Mouse (Mus musculus) gastrocnemius, postnatal 14 days (tissue): ENCODE data around the gene Agtrap. TPM values are rescaled to one million over a fixed set of nuclear protein-coding genes. Genes with fewer than 3 reads are reported as not detected.
"Not testable (repeated sequence)": the region's sequence is repeated elsewhere in the genome, so short reads cannot be mapped to it uniquely, and the experiment has no call there.

Source experiments
- DNase-seq: peaks from one replicate; pipeline ENCODE4 v3.0.0; 2021; ENCODE audit warnings: mixed read lengths
- intact Hi-C: fragments of 180-260 bp; cut with DNase I; formaldehyde crosslinking; loops from one replicate; pipeline ENCODE4 v1.15.1; 2025; ENCODE audit warnings: low total_unique reads
- total RNA-seq, 2 experiments: library from RNA; stranded (reverse); gene quantifications; 2 replicates each; pipeline ENCODE4 v1.2.3; 2021

The Agtrap gene
- total RNA-seq, 2 experiments from 2014 or later = 12.3 to 14.7 TPM

DNA sequence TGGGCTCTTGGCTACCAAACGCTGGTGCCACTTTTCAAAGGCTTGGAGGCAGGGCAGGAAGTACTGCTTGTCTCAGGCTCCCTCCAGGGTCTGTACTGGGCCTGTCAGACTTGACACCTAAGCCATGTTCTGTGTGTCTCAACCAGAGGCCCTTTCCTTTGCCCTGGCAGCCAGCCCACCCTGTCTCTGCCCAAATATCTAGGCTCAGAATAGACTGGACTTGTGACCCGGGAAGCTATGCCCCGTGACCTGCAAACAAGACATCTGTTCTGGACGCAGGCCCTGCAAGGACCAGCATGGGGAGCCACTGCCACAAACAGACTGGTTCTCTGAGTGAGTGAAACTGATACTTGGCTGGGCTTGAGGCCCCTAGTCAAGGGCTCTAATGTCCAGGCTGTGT is 31.0 kb downstream of the Agtrap start:
- intact Hi-C loops = no loop called here
- DNase-seq = peak; percentile 88

GRCm38 (mm10) chr4:148056246-148056645 is 31.6 kb downstream of the Agtrap start:
- intact Hi-C loops = no loop called here
- peak; percentile 65 for DNase-seq

GRCm38 (mm10) chr4:148054961-148055695 is 32.7 kb downstream of the Agtrap start:
- intact Hi-C loops = no loop called here
- DNase-seq = no peak

DNA sequence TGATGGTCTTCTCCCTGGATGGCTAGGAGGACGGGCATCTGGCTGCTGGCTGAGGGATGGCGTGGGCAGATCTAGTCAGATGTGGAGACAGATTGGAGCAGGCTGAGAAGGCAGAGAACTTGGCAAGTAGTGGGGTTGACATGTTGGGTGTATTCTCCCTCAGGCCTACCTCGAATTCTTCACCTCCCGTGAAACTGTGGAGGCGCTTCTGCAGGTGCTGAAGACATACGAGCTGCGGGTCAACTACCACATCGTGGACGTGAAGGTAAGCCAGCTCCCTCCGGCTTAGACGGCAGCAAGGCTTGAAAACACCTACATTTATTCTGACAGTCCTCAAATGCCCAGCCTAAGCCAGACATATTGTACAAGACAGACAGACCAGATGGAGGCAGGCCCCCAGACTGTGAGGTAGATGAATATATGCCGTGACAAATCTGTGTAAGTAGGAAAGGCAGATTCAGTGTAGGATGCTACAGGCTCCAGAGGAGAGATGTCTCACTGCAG is 34.4 kb downstream of the Agtrap start:
- no peak for DNase-seq
- intact Hi-C loops = no loop called here

GRCm38 (mm10) chr4:148052976-148053375 is 34.9 kb downstream of the Agtrap start:
- DNase-seq = no peak
- intact Hi-C loops = no loop called here

DNA sequence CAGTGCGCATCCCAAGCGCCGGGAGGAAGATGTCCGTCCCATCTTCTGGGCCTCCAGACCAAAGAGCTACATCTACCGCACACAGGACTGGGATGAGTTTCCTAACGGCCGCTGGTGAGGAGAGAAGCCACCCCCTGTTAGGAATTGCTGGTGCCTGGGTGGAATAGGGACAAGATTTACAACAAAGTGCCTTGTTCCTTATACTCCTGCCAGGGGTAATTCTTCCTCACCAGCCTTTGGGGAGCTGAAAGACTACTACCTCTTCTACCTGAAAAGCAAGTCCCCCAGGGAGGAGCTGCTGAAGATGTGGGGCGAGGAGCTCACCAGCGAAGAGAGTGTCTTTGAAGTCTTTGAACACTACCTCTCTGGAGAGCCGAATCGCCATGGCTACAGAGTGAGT is 35.9 kb downstream of the Agtrap start:
- DNase-seq = no peak
- intact Hi-C loops = no loop called here

GRCm38 (mm10) chr4:148051046-148051776 is 36.6 kb downstream of the Agtrap start:
- intact Hi-C loops = no loop called here
- no peak for DNase-seq

GRCm38 (mm10) chr4:148050396-148050914 is 37.4 kb downstream of the Agtrap start:
- DNase-seq, intact Hi-C loops: not testable (repeated sequence)

DNA sequence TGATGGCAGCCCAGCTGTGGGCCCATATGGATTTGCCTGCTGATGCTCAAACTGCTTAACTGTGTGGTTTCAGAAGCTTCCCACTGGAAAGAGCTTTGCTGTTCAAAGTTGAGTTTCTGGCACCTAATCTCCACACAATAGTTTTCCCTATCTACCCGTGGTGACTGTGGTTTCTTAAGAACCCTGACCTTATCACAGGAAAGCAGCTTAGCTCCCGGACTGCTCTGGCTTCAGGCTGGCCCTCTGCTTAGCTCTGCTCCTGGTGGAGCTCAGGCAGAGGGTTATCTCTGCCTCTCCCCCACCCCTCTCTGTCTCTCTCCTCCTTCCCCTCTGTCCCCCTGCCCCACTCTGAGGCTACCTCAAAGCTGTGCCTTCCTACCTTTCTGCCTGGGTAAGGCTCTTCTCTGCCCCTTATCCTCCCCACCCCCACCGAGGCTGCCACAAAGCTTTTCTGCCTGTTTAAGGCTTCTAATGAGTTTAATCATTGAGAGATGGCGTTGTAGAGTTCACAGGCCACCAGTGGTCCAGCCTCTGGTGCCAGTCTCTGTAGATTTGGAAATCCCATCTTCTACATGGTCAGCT is 41.3 kb downstream of the Agtrap start:
- no peak for DNase-seq
- intact Hi-C loops = no loop called here

DNA sequence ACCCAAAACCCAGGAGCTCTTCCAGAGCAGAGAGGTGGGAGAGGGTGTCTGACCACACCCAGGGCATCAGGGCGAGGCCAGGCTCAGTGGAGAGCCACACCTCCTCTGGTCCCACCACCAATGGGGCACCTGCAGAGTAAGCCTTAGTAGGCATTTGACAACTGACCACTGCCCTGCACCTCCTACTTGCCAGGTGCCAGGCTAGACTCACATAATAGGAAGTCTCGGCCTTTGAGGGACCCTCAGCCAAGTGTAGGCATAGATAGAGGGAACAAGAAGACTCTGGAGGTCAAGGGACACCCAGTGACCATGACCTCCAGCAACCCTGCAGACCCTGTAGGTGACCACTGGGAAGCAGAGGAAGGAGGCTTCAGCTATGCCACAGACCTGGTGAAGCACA is 43.7 kb downstream of the Agtrap start:
- intact Hi-C loops = no loop called here

DNA sequence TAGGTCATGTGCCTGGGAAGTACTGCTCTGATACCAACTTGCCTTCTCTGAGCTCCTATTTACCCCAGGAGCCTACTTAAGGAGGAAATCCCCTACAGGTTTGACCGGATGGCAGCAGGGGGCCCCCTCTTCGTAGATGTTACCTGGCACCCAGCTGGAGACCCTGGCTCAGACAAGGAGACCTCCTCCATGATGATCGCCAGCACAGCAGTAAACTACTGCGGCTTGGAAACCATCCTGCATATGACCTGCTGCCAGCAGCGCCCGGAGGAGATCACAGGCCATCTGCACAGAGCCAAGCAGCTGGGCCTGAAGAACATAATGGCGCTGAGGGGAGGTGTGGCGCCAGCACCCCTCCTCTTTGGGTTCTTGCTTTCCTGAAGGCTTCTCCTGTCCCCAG is 44.5 kb downstream of the Agtrap start:
- intact Hi-C loops, DNase-seq: not testable (repeated sequence)

More for the DNA sequence above, 43.7 kb downstream of the Agtrap start:
- no peak for DNase-seq

DNA sequence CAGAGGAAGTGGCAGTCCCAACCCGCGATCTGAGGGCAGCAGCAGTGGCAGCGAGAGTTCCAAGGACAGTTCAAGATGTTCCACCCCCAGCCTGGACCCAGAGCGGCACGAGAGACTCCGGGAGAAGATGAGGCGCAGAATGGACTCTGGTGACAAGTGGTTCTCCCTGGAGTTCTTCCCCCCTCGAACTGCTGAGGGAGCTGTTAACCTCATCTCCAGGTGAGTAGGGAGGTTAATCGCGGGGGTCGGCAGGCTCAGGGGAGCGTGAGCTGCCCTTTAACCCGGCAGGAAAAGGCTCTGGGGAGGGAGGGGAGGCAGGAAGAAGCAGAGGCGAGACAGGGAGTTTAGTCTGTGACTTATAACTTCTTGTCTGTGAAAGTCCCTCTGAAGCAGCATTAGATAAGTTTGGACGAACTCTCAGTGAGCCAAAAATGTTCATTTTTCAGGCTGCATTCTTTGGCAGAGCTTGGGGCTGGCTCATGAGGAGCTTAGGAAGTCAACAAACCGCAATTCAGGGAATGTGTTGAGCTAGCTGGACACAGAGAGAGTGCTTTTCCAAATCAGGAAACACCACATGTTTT is 46.1 kb downstream of the Agtrap start:
- intact Hi-C loops = no loop called here
- DNase-seq = peak; percentile 33

GRCm38 (mm10) chr4:148040933-148041610 is 46.8 kb downstream of the Agtrap start:
- intact Hi-C loops = no loop called here
- DNase-seq = peak; percentile 83

DNA sequence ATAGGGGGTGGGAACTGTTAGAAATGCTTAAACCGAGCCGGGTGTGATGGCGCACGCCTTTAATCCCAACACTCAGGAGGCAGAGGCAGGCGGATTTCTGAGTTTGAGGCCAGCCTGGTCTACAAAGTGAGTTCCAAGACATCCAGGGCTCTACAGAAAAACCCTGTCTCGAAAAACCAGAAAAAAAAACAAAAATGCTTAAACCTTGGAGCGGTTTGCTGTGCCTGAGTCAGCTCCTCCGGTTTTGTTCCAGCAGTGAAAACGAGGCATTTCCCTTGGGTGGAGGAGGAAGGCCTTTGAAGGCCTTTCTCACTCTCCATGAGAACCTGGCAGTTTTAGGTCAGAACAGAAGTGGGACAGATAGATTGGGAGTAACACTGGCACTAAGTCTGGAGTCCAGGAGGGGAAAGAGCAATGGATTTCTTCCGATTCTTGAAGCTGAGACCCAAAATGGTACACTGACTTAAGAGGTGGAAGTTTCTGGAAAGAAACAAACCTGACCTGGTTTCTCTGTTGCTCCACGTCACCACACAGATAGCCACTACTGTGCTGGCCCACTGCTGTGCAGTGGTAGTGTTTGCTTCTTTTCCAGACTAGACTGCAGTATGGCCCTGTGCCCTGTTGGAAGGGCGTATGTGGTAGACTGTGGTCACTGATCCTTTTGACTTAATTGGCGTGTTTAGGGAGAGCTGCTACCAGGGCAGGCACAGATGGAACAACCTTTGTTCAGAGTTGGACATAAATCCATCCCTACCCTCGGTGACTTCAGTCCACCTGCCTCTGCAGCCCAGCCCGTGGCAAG is 47.6 kb downstream of the Agtrap start:
- DNase-seq = peak; percentile 50
- intact Hi-C loops = no loop called here

- intact Hi-C loops = no loop called here
Measured at GRCm38 (mm10) chr4:148039254-148040028, 48.4 kb downstream of the Agtrap start.

DNA sequence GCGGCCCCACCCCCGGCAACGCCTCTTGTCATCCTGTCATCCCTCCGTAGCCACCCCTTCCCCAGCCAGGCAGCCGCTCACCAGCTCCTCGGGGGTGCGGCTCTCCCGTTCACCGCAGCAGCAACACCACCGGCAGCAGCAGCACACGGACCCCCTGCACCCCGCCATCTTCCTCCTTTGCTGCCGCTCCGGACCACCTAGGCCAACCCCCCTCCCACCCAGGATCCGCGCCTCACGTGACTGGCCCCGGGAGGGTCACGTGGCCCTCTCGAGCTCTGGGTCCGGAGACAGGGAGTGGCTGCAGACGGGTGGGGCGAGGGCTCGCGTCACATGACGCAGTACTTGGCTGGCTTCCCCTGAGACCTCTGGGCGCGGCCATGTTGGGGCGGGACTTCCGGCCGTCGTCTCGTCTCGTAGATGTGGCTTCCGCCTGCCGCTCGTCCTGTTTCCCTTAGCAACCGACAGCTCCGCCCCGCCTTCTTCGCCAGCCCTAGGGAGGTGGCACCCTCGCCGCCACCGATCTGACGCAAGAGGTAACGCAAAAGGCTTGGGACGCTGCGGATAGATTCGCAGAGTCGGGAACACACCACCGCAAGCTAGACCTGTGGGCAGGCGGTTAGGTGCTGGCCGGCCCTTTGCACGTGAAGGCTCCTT is 49.1 kb downstream of the Agtrap start, which contains the start of the genes Clcn6 and Mthfr:
TSS of gene Clcn6 (minus strand) at position 222 of the 654 bp plus-strand sequence.
TSS of gene Mthfr (plus strand) at position 478 of the 654 bp plus-strand sequence.
- peak; percentile 99 for DNase-seq
- intact Hi-C loops = no loop called here

More at GRCm38 (mm10) chr4:148039254-148040028, 48.4 kb downstream of the Agtrap start:
- DNase-seq = no peak

DNA sequence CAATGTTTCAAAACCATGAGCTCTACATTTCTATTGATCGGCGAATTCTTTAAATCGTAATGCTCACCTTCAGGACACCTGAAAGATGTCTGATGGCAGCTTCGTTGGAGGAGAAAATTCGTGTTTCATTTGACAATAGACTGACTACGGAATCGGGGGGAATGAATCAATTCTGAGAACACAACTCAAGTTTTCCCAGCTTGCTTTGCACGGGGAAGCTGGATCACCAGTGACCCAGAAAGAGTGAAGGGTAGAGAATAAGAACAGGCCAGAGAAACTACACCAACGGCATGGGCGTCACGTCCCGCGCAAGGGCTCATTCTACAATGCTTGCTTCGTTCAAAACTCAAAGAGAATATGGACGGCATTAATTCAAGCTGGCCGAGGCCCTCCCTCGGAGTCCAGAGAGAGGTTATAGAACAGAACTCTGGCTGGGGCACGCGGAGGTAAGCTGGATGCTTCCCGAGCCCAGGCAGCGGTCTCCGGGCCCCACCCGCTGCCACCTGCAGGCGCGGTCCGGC is 49.7 kb downstream of the Agtrap start:
- DNase-seq = no peak
- intact Hi-C loops = no loop called here
